ENCODE assay signal across 10 mouse cellular contexts in genomic region chr5:77433561-77433960, GRCm38 (mm10). TPM values are rescaled to one million over a fixed set of nuclear protein-coding genes. Genes with fewer than 3 reads are reported as not detected.
A peak's percentile ranks its signal among the peaks of the same experiment; 100 is the strongest.
DNase-seq lines count a peak whose midpoint lies in the region; ATAC-seq lines count a peak whose summit lies in the region.
"Had no signal": no experiment of that assay in that cellular context is flagged by ENCODE, and none has a peak within 500 bp of the region (broad histone marks: within the 10 kb centered on the region; RNA-seq: fewer than 3 reads in every experiment).

No protein-coding gene starts in this region.

- DNase-seq in frontal cortex, postnatal 25 days (ENCODE audit: low spot score in 2 of 2), result no peak
- peak; percentile 44 for DNase-seq in layer of hippocampus, adult 9-11 months
- DNase-seq in layer of hippocampus, postnatal 10 days (ENCODE audit: low spot score in 2 of 2), result no peak
- peak; percentile 73 for DNase-seq in fibroblast of lung, adult 2 months (ENCODE audit: low read depth)
- DNase-seq in midbrain, embryonic 14.5 days, result no peak
- no peak for DNase-seq in ovary, adult 18-20 months (ENCODE audit: low spot score)

- H3K9ac ChIP-seq in limb, embryonic 15.5 days, result no peak overlapping the region
- no peak overlapping the region for H3K9ac ChIP-seq in midbrain, embryonic 14.5 days (replicated peaks; ENCODE audit: low read length)
- H3K9ac ChIP-seq: stomach, embryonic 15.5 days had no signal

- H3K27me3 ChIP-seq in limb, embryonic 15.5 days, result no peaks in the 10 kb centered on the region
- H3K27me3 ChIP-seq in midbrain, embryonic 14.5 days (ENCODE audit: control insufficient read depth, insufficient read depth, low read length), result no peaks in the 10 kb centered on the region
- H3K27me3 ChIP-seq: stomach, embryonic 15.5 days had no signal

- no peaks in the 10 kb centered on the region for H3K9me3 ChIP-seq in limb, embryonic 15.5 days
- no peaks in the 10 kb centered on the region for H3K9me3 ChIP-seq in midbrain, embryonic 14.5 days (ENCODE audit: control insufficient read depth, low read length)
- H3K9me3 ChIP-seq: stomach, embryonic 15.5 days had no signal

- 34% methylated on average over 9 of the region's 9 CpGs for WGBS in limb, embryonic 15.5 days
- WGBS in midbrain, embryonic 14.5 days, result 84% methylated on average over 9 of the region's 9 CpGs

- no peak overlapping the region for H3K4me3 ChIP-seq in limb, embryonic 15.5 days
- H3K4me3 ChIP-seq in midbrain, embryonic 14.5 days (replicated peaks; ENCODE audit: low read depth, low read length), result no peak overlapping the region
- H3K4me3 ChIP-seq: stomach, embryonic 15.5 days had no signal

- H3K36me3 ChIP-seq in limb, embryonic 15.5 days, result no peaks in the 10 kb centered on the region
- no peaks in the 10 kb centered on the region for H3K36me3 ChIP-seq in midbrain, embryonic 14.5 days (ENCODE audit: control insufficient read depth, insufficient read depth, low read length)
- H3K36me3 ChIP-seq: stomach, embryonic 15.5 days had no signal

- no peak overlapping the region for H3K27ac ChIP-seq in limb, embryonic 15.5 days
- H3K27ac ChIP-seq in midbrain, embryonic 14.5 days (replicated peaks; ENCODE audit: low read depth, low read length), result no peak overlapping the region
- H3K27ac ChIP-seq: stomach, embryonic 15.5 days had no signal

- no peak overlapping the region for H3K4me2 ChIP-seq in limb, embryonic 15.5 days
- no peak overlapping the region for H3K4me2 ChIP-seq in midbrain, embryonic 14.5 days (ENCODE audit: low read length)

- H3K4me1 ChIP-seq in limb, embryonic 15.5 days, result peaks cover 11% of the 10 kb centered on the region
- H3K4me1 ChIP-seq in midbrain, embryonic 14.5 days (ENCODE audit: control insufficient read depth, insufficient read depth, low read length), result no peaks in the 10 kb centered on the region
- H3K4me1 ChIP-seq: megakaryocyte, embryonic 14.5 days; stomach, embryonic 15.5 days had no signal

- ATAC-seq in frontal cortex, adult (ENCODE audit: low TSS enrichment), result peak; percentile 94
- peak; percentile 61; the same call in 1 of the 2 replicates for ATAC-seq in limb, embryonic 15.5 days (ENCODE audit: insufficient number of reproducible peaks, low FRiP score, low TSS enrichment, low read depth)
- ATAC-seq in midbrain, embryonic 14.5 days (ENCODE audit: low FRiP score, low TSS enrichment), result no peak

RNA-seq across cellular contexts. Expression of gene Igfbp7, which starts 25.7 kb away (rescaled TPM):
- total RNA-seq in layer of hippocampus, postnatal 10 days (2021), result 10 to 100 TPM; 52.5 to 60.3 TPM
- polyA plus RNA-seq in limb, embryonic 15.5 days (2015; fragmentation: Nextera tagmentation; extraction: Ambion mirVana), result 138 and 151 TPM in 2 replicates
- 56.3 and 60.7 TPM in 2 replicates for polyA plus RNA-seq in midbrain, embryonic 14.5 days (2014; fragmentation: Nextera tagmentation; extraction: Ambion mirVana)

Comparison
In these comparisons a context has a peak if more than half of its experiments do, and no peak if none do; other contexts are left out.
1. DNase-seq: peak in layer of hippocampus, adult 9-11 months (single experiment) and fibroblast of lung, adult 2 months (single experiment); none in frontal cortex, postnatal 25 days (0 of 2), layer of hippocampus, postnatal 10 days (0 of 2), midbrain, embryonic 14.5 days (single experiment) and ovary, adult 18-20 months (single experiment).